Mouse (Mus musculus) liver, embryonic 11.5 days (tissue): ENCODE measurements around the gene Itga1. TPM values are rescaled to one million over a fixed set of nuclear protein-coding genes. Genes with fewer than 3 reads are reported as not detected.

ENCODE experiments used
- ATAC-seq: fragments of 200-750 bp; cut with Nextera tagmentation; replicated peaks from 2 replicates; pipeline ENCODE4 v1.8.0; 2017; ENCODE audit warnings: moderate number of reproducible peaks, mild to moderate bottlenecking, moderate TSS enrichment, moderate library complexity; ENCODE audit not compliant: low FRiP score
- DNase-seq: peaks from one replicate; pipeline ENCODE4 v3.0.0-alpha.2; 2017; ENCODE audit warnings: low spot score
- H3K27ac ChIP-seq: fragments of 300-500 bp; sonication (generic); 2 replicates; pipeline ENCODE4 v1.5.1; 2014; ENCODE audit warnings: mild to moderate bottlenecking, low read depth, low read length, control low read depth
- H3K27me3 ChIP-seq: fragments of 300-500 bp; sonication (generic); replicated peaks from 2 replicates; pipeline ENCODE4 v1.6.1; 2014; ENCODE audit warnings: low read length, mixed read lengths; ENCODE audit not compliant: control insufficient read depth, insufficient read depth
- H3K36me3 ChIP-seq: fragments of 300-500 bp; sonication (generic); 2 replicates; pipeline ENCODE4 v1.6.1; 2014; ENCODE audit warnings: mild to moderate bottlenecking, low read length, moderate library complexity, mixed read lengths; ENCODE audit not compliant: control insufficient read depth, insufficient read depth
- H3K4me1 ChIP-seq: fragments of 300-500 bp; sonication (generic); replicated peaks from 2 replicates; pipeline ENCODE4 v1.6.1; 2014; ENCODE audit warnings: low read length, mixed read lengths; ENCODE audit not compliant: control insufficient read depth, insufficient read depth
- H3K4me2 ChIP-seq: fragments of 300-500 bp; sonication (generic); 2 replicates; pipeline ENCODE4 v1.6.1; 2014; ENCODE audit warnings: mild to moderate bottlenecking, control low read depth, moderate library complexity
- H3K4me3 ChIP-seq: fragments of 300-500 bp; sonication (generic); 2 replicates; pipeline ENCODE4 v1.5.1; 2014; ENCODE audit warnings: low read depth, low read length, control low read depth
- H3K9ac ChIP-seq: fragments of 300-500 bp; sonication (generic); 2 replicates; pipeline ENCODE4 v1.6.1; 2014; ENCODE audit warnings: low read depth, low read length, control low read depth
- H3K9me3 ChIP-seq: fragments of 300-500 bp; sonication (generic); 2 replicates; pipeline ENCODE4 v1.6.1; 2016; ENCODE audit warnings: low read length, inconsistent platforms, mixed read lengths; ENCODE audit not compliant: control insufficient read depth
- WGBS: fragments of 180-500 bp; shearing (Covaris S2); extraction: QIAGEN DNeasy Blood & Tissue Kit; methylation state at CpG from one replicate; pipeline ENCODE4 v1.1.7; 2014; 5-methylcytosine and 5-hydroxymethylcytosine counted together
- polyA plus RNA-seq: library from polyadenylated mRNA; unstranded; fragments of >200 nt; fragmentation: Nextera tagmentation; extraction: Ambion mirVana; gene quantifications from 2 replicates; pipeline ENCODE4 v1.2.1, GENCODE M21; 2014

Gene Itga1
- polyA plus RNA-seq, 1 experiment from 2014 or later = 3.9 TPM

- Histone ChIP-seq H3K36me3 (no peaks in the 10 kb centered on the region), H3K9ac (no peak overlapping the region), H3K9me3 (no peaks in the 10 kb centered on the region), H3K4me3 (no peak overlapping the region), H3K27me3 (no peaks in the 10 kb centered on the region), H3K27ac (no peak overlapping the region), H3K4me1 (no peaks in the 10 kb centered on the region), H3K4me2 (no peak overlapping the region)
- ATAC-seq = no peak
- no peak for DNase-seq
- WGBS = 73% methylated on average over 6 of the region's 6 CpGs
These were observed 22.6 kb downstream of the Itga1 start for GRCm38 (mm10) chr13:115078997-115079685.

GRCm38 (mm10) chr13:115077346-115078134, 24.2 kb downstream of the Itga1 start:
- no peak overlapping the region for H3K27ac ChIP-seq
- 53% methylated on average over 9 of the region's 9 CpGs for WGBS
- DNase-seq (no peak), ATAC-seq (no peak)
- H3K9ac ChIP-seq = no peak overlapping the region
- H3K36me3 ChIP-seq = no peaks in the 10 kb centered on the region
- H3K27me3 ChIP-seq = no peaks in the 10 kb centered on the region
- no peaks in the 10 kb centered on the region for H3K4me1 ChIP-seq
- H3K4me2 ChIP-seq = no peak overlapping the region
- no peaks in the 10 kb centered on the region for H3K9me3 ChIP-seq
- no peak overlapping the region for H3K4me3 ChIP-seq

- no peaks in the 10 kb centered on the region for H3K9me3 ChIP-seq
- H3K4me1 ChIP-seq = no peaks in the 10 kb centered on the region
These were observed 29.4 kb downstream of the Itga1 start for GRCm38 (mm10) chr13:115072386-115072785.

GRCm38 (mm10) chr13:115071431-115071830, 30.3 kb downstream of the Itga1 start:
- 84% methylated on average over 3 of the region's 3 CpGs for WGBS
- Histone ChIP-seq H3K4me1 (no peaks in the 10 kb centered on the region), H3K4me3 (no peak overlapping the region)

More at GRCm38 (mm10) chr13:115072386-115072785, 29.4 kb downstream of the Itga1 start:
- Histone ChIP-seq H3K4me3 (no peak overlapping the region), H3K4me2 (no peak overlapping the region), H3K27ac (no peak overlapping the region), H3K36me3 (no peaks in the 10 kb centered on the region), H3K27me3 (no peaks in the 10 kb centered on the region), H3K9ac (no peak overlapping the region)
- DNase-seq (no peak), ATAC-seq (no peak)
- WGBS = 84% methylated on average over 6 of the region's 6 CpGs

GRCm38 (mm10) chr13:115067968-115068330, 33.8 kb downstream of the Itga1 start:
- no peak overlapping the region for H3K4me2 ChIP-seq
- H3K27me3 ChIP-seq = no peaks in the 10 kb centered on the region
- no peak overlapping the region for H3K9ac ChIP-seq
- no peaks in the 10 kb centered on the region for H3K4me1 ChIP-seq
- H3K9me3 ChIP-seq = no peaks in the 10 kb centered on the region
- H3K36me3 ChIP-seq = no peaks in the 10 kb centered on the region
- WGBS = 81% methylated on average over 1 of the region's 1 CpGs
- DNase-seq = no peak
- no peak overlapping the region for H3K27ac ChIP-seq
- no peak for ATAC-seq
- no peak overlapping the region for H3K4me3 ChIP-seq

More at GRCm38 (mm10) chr13:115071431-115071830, 30.3 kb downstream of the Itga1 start:
- Histone ChIP-seq H3K9ac (no peak overlapping the region), H3K4me2 (no peak overlapping the region), H3K27me3 (no peaks in the 10 kb centered on the region), H3K27ac (no peak overlapping the region), H3K9me3 (no peaks in the 10 kb centered on the region), H3K36me3 (no peaks in the 10 kb centered on the region)
- DNase-seq = no peak
- no peak for ATAC-seq

- DNase-seq = no peak
- Histone ChIP-seq H3K36me3 (no peaks in the 10 kb centered on the region), H3K4me1 (no peaks in the 10 kb centered on the region), H3K27me3 (no peaks in the 10 kb centered on the region), H3K9me3 (no peaks in the 10 kb centered on the region), H3K9ac (no peak overlapping the region), H3K27ac (no peak overlapping the region), H3K4me3 (no peak overlapping the region), H3K4me2 (no peak overlapping the region)
- 86% methylated on average over 4 of the region's 4 CpGs for WGBS
- ATAC-seq = no peak
These were observed 34.3 kb downstream of the Itga1 start for GRCm38 (mm10) chr13:115067324-115067967.

- 75% methylated on average over 5 of the region's 5 CpGs for WGBS
- ATAC-seq = no peak
These were observed 44.2 kb downstream of the Itga1 start for GRCm38 (mm10) chr13:115057555-115057954.

GRCm38 (mm10) chr13:115054783-115055182, 47.0 kb downstream of the Itga1 start:
- Histone ChIP-seq H3K27ac (no peak overlapping the region), H3K4me3 (no peak overlapping the region), H3K9me3 (no peaks in the 10 kb centered on the region), H3K9ac (no peak overlapping the region), H3K4me1 (no peaks in the 10 kb centered on the region), H3K4me2 (no peak overlapping the region), H3K36me3 (no peaks in the 10 kb centered on the region), H3K27me3 (no peaks in the 10 kb centered on the region)
- no peak for ATAC-seq
- 68% methylated on average over 9 of the region's 9 CpGs for WGBS
- DNase-seq = no peak

More at GRCm38 (mm10) chr13:115057555-115057954, 44.2 kb downstream of the Itga1 start:
- no peak for DNase-seq
- Histone ChIP-seq H3K4me1 (no peaks in the 10 kb centered on the region), H3K9me3 (no peaks in the 10 kb centered on the region), H3K36me3 (no peaks in the 10 kb centered on the region), H3K27ac (no peak overlapping the region), H3K4me3 (no peak overlapping the region), H3K4me2 (no peak overlapping the region), H3K27me3 (no peaks in the 10 kb centered on the region), H3K9ac (no peak overlapping the region)
